Mouse (Mus musculus) telencephalon, adult 2 months (tissue): ENCODE measurements around the gene Pa2g4.
"Not testable (repeated sequence)": the region's sequence is repeated elsewhere in the genome, so short reads cannot be mapped to it uniquely, and the experiment has no call there.

ENCODE experiments used
- DNase-seq: peaks from one replicate; pipeline ENCODE4 v3.0.0-alpha.2; 2011; ENCODE audit warnings: low read depth, low spot score

Pa2g4 gene

GRCm38 (mm10) chr10:128579298-128579697, 13.5 kb upstream of the Pa2g4 start:
- no peak for DNase-seq

- no peak for DNase-seq
Measured at GRCm38 (mm10) chr10:128578330-128578729, 12.5 kb upstream of the Pa2g4 start.

- DNase-seq, result no peak
Measured at GRCm38 (mm10) chr10:128575063-128575462, 9.3 kb upstream of the Pa2g4 start.

- no peak for DNase-seq
Measured at GRCm38 (mm10) chr10:128565206-128565787, 490 bp downstream of the Pa2g4 start.

- no peak for DNase-seq
Measured at GRCm38 (mm10) chr10:128563544-128563943, 2.2 kb downstream of the Pa2g4 start.

- no peak for DNase-seq
Measured at GRCm38 (mm10) chr10:128556963-128557362, 8.8 kb downstream of the Pa2g4 start.

- DNase-seq, result no peak
Measured at GRCm38 (mm10) chr10:128556286-128556685, 9.5 kb downstream of the Pa2g4 start.

GRCm38 (mm10) chr10:128555567-128555966, 10.2 kb downstream of the Pa2g4 start:
- not testable (repeated sequence) for DNase-seq

GRCm38 (mm10) chr10:128550144-128550823, 15.5 kb downstream of the Pa2g4 start:
- DNase-seq, result not testable (repeated sequence)

GRCm38 (mm10) chr10:128549682-128550057, 16.1 kb downstream of the Pa2g4 start:
- not testable (repeated sequence) for DNase-seq

- peak; percentile 99 for DNase-seq
Measured at GRCm38 (mm10) chr10:128548947-128549681, 16.7 kb downstream of the Pa2g4 start, which contains the start of gene Rpl41. TSS of gene Rpl41 (minus strand) at chr10:128549305.

- not testable (repeated sequence) for DNase-seq
Measured at GRCm38 (mm10) chr10:128548051-128548791, 17.6 kb downstream of the Pa2g4 start.

GRCm38 (mm10) chr10:128547361-128548032, 18.3 kb downstream of the Pa2g4 start, which contains the start of gene Zc3h10:
TSS of gene Zc3h10 (minus strand) at chr10:128547774.
- peak; percentile 99 for DNase-seq

GRCm38 (mm10) chr10:128546787-128547186, 19.0 kb downstream of the Pa2g4 start:
- DNase-seq, result no peak

GRCm38 (mm10) chr10:128546361-128546760, 19.4 kb downstream of the Pa2g4 start:
- no peak for DNase-seq

- no peak for DNase-seq
Measured at GRCm38 (mm10) chr10:128545570-128545898, 20.3 kb downstream of the Pa2g4 start.

GRCm38 (mm10) chr10:128544674-128545569, 20.9 kb downstream of the Pa2g4 start:
- DNase-seq, result no peak

- DNase-seq, result no peak
Measured at GRCm38 (mm10) chr10:128544151-128544657, 21.6 kb downstream of the Pa2g4 start.

GRCm38 (mm10) chr10:128543100-128543499, 22.7 kb downstream of the Pa2g4 start:
- no peak for DNase-seq

- DNase-seq, result no peak
Measured at GRCm38 (mm10) chr10:128538340-128538870, 27.4 kb downstream of the Pa2g4 start.
